Mouse (Mus musculus) thymus, adult 18-20 months (tissue): ENCODE data around the gene Cfap54.

Experiments used
- DNase-seq, 2 experiments: peaks; one replicate each; pipeline ENCODE4 v3.0.0; 2022; ENCODE audit warnings: mixed read lengths in 2 of 2

The Cfap54 gene

GRCm38 (mm10) chr10:93095827-93096226 lies 14.4 kb upstream of the Cfap54 start:
- no peak for DNase-seq

- DNase-seq, result no peak
Measured at GRCm38 (mm10) chr10:93094957-93095580, 13.7 kb upstream of the Cfap54 start.

- DNase-seq, result no peak
Measured at GRCm38 (mm10) chr10:93091928-93092327, 10.5 kb upstream of the Cfap54 start.

DNA sequence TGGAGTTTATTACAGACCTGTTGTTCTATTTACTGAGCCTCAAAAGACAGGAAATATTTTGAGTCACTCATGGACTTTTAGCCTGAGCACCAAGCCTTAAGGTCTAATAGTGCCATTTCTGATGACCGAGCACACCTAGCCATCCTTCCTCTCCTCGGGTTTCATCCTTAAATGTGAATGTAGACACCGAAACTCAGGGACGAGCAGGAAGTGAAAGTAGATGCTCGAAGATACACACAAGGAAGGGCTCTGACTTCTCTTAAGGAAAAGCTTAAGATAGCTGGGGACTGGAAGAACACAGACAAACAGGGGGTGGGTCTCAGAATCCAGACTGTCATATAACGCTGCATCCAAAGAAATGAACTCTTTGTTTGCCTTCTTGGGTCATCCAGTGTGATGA lies 8.8 kb upstream of the Cfap54 start:
- DNase-seq, result no peak

DNA sequence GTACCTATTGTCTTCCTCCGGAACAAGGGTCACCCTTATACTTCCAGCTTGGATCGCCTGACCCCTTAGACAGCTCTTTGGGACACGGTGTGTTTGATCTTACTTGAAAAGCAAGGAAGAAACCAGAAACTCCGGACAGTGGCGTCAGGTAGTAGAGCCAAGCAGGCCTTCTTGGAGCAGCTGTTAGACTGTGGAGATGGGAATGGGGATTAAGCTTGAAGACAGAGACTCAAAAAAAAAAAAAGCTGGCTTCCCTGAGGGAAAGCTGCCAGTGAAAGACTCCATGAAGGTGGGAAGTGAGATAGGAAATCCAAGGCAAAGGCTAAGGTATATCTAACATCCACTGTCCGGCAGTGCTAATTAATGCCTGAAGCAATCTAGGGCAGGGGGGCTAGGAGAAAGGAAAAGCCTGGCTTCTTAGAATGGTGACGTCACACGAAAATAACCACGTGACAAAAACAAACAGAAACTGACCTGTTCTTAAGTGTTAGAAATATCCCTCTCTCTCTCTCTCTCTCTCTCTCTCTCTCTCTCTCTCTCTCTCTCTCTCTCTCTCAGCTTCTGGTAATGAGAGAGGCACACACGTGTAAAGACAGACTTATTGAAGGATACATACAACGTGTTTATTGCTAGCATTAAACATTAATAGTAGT lies 7.1 kb upstream of the Cfap54 start:
- DNase-seq, result no peak

- DNase-seq, result no peak
Measured at GRCm38 (mm10) chr10:93087504-93087903, 6.1 kb upstream of the Cfap54 start.

DNA sequence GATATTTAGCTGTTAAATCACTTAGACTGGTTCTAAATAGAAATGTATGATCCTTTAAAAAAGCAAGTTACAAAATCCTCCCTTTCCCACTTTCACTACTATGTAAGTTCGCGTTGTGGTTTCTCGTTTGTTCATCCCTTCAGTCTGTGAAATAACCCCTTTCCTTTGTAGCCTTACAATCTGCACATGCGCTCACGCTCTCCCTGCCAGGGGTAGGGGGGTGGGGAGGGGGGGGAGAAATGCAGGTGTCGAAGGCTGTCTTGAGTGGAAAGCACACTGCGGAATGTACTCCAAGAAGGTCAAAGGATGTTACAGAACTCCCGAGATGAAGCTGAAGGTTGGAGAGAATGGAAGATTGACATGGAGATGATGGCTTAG lies 2.5 kb upstream of the Cfap54 start:
- no peak for DNase-seq

DNA sequence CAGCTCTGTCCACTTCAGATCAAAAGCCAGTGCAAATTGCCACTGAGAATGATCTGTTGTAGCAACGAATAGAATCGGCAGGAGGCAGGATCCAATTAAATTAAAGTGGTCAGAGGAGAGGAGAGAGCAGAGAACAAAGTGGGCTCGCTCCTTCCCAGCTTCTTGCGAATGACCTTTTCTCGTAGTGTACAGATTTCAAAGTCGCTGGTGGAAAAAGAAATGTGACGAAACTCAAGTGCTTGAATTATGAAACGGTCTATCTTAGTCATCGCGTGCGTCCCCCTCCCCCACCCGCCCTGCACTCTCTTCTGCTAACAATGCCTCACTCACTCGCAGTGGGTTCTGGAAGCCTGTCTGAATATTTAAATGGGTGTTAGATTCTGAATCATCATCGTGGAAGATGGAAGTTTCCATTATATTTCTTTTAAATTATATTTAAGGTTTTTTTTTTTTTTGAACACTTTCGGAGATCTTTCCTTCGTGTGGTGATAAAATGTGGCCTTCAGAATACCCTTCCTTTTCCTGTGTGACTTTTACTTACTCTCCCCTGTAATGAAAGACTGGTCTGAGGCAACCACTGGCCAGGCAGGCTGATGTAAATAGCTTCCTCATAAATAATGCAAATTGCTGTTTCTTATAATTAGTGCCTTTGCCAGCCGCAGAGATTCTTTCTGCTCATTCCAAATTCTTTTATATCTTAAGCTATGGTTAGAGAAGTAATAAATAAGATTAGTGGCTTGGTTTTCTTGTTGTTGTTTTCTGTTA lies 2.0 kb upstream of the Cfap54 start:
- no peak for DNase-seq

- DNase-seq, result no peak
Measured at GRCm38 (mm10) chr10:93079486-93079885, 1.9 kb downstream of the Cfap54 start.

GRCm38 (mm10) chr10:93077935-93078479 lies 3.4 kb downstream of the Cfap54 start:
- DNase-seq, result no peak

DNA sequence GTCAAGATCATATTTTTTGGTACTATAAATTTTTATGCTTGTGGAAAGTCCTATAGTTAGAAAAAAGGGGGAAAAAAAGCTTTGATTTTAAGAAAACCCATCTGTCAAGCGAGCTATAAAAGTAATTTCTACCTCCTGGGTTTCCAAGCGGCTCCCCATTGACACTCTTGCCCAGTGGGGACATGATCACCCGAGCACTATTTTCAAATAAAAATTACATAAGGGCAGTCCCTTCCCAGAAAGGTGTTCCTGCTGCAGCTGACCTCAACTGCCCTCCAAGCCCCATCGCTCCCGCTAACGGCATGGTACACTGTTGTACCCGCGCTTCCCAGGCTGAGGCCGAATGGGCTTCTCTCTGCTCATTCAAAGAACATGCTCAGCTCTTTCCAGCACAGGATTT lies 5.0 kb downstream of the Cfap54 start:
- no peak for DNase-seq

GRCm38 (mm10) chr10:93075856-93076255 lies 5.6 kb downstream of the Cfap54 start:
- no peak for DNase-seq

DNA sequence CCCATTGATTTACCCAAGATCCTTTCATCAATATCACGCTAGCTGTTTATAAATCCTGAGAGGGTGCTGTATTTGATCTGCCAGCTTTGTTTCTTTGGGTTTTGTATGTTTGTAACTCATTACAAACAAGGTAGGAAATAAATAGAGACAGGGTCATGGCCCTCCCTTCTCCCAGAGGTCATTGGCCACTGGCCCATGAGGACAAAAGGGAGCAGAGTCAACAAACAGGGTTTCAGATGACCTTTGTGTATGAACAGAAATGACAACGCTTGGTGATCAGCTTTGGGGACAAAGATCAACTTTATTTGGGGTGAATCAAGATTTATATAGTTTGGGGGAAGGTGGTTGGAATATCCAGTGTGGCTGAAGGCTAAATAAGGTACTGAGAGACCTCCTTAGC lies 8.6 kb downstream of the Cfap54 start:
- no peak for DNase-seq

DNA sequence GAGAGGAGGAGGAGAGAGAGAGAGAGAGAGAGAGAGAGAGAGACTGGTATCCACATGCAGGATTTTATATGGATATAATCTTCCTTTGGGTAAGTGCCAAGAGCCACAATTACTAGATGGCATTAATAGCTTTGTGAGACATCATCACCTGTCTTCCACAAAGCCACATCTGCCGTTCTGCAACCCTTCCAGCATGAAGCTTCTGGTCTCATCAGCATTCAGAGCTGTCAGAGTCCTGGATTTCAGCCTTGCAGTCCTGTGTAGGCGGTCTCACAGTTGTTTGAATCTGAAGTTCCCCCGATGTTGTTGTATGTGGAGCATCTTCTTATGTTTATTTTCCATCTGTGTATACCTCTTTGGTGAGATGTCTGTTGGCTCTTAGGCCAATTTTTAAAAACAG lies 9.7 kb downstream of the Cfap54 start:
- no peak for DNase-seq

DNA sequence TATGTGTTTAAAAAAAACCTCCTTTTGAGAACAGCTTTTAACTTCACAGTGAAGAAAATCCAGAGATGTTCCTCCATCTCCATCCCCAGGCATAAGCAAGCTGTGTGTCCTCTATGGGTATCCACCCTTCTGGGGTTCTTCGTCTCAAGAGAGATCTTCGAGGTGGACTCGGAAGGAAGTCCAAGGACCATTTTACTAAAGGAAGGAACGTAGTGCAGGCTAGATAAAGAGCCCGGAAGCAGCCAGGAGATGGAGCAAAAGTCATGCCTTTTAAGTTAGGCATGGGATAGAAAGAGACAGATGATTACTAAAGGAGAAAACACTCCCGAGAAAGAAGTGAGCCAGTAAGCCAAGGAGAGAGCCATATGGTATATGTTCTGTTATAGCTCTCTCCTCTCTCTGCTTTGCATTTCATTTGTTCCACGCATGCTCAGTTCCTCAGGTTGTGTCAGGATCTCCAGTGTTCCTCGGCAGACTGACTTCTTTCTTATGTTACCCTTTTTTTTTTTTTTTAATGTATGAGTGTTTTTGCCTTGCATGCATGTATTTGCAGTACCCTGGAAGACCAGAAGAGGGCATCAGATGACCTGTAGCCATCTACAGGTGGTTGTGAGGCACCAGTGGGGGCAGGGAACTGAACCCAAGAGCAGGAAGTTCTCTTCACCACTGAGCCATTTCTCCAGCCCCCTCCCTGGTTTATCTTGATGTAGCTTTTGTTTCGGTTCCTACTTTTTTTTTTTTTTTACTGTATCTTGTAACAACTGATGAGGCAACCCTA lies 11.1 kb downstream of the Cfap54 start:
- peak; percentile 63 to 86 for DNase-seq

DNA sequence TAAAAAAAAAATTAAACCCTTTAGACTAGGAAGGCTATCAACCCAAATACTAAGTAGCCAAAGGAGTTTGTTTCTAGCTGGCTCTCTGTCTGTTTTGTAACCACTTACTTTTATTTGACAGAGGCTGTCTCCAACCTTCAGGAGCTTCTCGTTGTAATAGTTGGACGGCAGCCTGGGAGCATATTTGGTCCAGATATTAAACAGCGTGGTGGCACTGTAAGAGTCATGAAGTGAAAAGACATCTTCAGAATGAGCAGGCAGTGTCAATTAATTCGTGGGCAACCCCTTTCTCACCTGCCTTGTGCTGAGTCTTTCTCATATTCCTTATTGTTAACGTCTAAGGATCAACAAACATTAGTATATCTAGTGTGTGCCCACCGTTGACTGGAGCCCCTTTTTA lies 11.7 kb downstream of the Cfap54 start:
- DNase-seq, result no peak

DNA sequence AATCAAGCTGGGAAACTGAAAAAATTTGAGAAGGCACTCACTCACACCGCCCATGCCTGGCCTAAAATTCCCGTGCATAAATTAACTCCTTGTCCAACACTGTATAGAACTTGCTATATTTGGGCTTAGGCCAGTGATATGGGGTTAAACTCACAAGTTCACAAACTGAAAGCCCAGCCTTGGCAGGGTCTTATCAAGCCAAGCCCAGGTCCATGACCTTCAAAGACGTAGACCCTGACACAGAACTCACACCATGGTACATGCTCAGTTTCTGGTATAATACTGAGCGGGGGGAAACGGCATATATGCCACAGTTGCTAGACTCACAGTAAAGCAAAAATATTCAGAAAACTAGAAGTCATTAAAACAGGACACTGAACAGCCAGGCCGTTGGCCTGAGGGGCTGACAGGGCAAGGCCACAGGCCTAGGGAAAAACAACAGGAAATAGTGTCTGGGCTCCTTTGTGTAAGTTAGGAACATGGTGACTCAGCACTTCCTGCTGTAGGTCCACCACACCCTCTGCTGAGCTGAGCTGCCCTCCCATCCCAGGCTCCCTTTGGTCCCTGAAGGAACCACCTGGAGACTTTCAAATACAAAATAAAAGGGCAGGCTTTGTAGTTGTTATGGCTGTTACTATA lies 12.3 kb downstream of the Cfap54 start:
- DNase-seq, result peak in 1 of 2 experiments; percentile 32

- DNase-seq, result no peak
Measured at GRCm38 (mm10) chr10:93064973-93065372, 16.4 kb downstream of the Cfap54 start.

- no peak for DNase-seq
Measured at GRCm38 (mm10) chr10:93063576-93063975, 17.8 kb downstream of the Cfap54 start.

DNA sequence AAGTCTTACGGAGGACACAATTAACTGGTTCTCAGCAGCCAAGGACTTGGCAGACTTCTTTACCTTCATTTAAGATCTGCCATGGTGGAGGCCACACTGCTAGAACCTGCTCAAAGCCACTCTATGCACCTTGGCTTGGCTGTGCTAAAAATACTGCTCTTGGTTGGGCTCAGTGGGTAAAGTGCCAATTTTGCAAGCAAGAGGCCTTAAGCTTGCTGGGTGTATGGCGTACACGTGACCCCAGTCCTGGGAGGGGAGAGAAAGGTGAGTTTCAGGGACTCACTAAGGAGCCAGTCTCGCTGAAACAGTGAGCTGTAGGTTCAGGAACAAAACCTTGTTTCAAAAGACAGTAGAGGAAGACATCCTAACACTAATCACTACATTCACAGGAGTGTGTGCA lies 19.0 kb downstream of the Cfap54 start:
- no peak for DNase-seq

DNA sequence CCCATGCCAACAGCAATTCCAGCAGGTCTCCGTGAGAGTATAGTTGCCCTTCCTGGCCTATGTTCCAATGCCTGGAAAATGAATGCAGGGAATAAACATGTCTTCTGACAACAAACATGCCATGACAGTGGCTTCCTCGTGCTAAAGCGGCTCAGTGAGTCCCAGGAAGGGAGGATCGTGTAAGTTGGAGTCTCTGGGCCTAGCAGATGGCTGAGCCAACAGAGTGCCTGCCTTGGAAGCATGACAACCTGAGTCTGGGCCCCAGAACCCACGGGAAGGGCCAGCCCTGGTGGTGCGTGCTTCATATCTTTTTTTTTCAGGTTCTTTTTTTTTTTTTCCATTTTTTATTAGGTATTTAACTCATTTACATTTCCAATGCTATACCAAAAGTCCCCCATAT lies 27.6 kb downstream of the Cfap54 start:
- no peak for DNase-seq

DNA sequence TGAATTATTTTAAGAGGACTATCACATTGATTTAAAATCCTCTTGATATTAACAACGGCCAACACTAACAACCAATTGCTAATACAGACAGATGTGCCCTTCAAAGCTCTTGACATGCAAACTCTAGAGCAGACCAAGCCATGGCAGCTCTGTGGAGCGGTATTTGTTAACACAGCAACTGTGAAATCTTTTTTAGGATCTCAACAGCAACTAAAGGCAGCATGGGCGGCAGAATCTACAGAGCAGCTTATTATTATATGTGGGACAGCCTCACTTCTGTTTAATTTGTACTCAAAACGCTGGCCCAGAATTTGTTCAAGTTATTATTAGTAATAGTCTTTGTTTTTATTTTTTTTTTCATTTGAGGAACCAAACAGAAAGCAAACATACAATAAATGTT lies 28.1 kb downstream of the Cfap54 start:
- DNase-seq, result no peak
